Mouse (Mus musculus): ENCODE measurements around the gene Calcoco2. TPM values are rescaled to one million over a fixed set of nuclear protein-coding genes. Genes with fewer than 3 reads are reported as not detected.

The Calcoco2 gene
- polyA plus RNA-seq, 1 experiment from 2014 or later, result not detected

DNA sequence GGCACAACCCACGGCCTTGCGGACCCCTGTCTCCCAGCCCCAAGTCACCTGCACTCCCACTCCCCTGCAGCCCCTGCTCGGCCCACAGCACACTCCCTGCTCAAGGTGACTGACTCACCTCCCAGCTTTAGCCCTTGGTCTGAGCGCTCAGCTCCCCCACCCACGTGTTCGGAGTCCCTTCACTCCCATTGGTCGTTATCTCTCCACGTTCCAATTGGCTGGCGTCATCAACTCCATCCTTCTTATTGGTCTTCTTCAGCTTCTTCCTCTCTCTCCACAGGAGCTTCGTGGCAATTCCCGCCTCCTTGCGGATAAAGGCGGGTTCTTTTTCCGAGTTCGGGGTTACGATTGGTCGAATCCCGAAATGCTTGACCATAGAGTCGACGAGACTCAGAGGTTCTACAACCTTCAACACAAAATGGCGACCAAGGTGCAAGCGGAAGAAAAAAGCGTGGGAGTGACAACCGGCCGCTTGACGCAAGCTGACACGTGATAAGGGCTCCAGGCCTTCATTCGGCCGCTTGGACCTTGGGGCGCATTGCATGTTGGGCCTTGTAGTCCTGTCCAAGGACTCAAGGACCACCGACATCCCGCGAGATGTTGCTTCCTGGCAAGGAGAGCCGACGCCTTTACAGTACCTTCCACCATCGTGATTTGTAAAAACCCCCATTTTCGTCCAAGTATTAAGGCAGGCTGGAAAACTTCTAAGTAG lies 36.1 kb downstream of the Calcoco2 start, which contains the start of gene Atp5g1:
TSS of gene Atp5g1 (minus strand) at position 162 of the 712 bp plus-strand sequence.
- under 1% methylated on average over 37 of the region's 37 CpGs for WGBS
- Histone ChIP-seq H3K36me3 (ENCODE audit: control insufficient read depth, insufficient read depth, low read length) (no peaks in the 10 kb centered on the region; the same call in 1 of the 2 replicates), H3K27me3 (ENCODE audit: control insufficient read depth, insufficient read depth, low read length) (no peaks in the 10 kb centered on the region), H3K9me3 (ENCODE audit: control insufficient read depth, low read length) (no peaks in the 10 kb centered on the region), H3K4me1 (ENCODE audit: control insufficient read depth, insufficient read depth, low read length) (0 out of 2 replicates have a peak, but pooled peaks cover 4% of the 10 kb centered on the region), H3K9ac (ENCODE audit: low read length) (peak within 1 kb of the TSS; percentile 66), H3K4me3 (ENCODE audit: low read depth, low read length) (peak within 1 kb of the TSS; percentile 74), H3K27ac (replicated peaks; ENCODE audit: low read depth, low read length) (no peak within 1 kb of the TSS), H3K4me2 (ENCODE audit: low read depth, severe bottlenecking) (peak within 1 kb of the TSS; percentile 78)
- ATAC-seq (ENCODE audit: insufficient number of reproducible peaks, low FRiP score, low TSS enrichment, low read depth) (peak; percentile 98), DNase-seq (ENCODE audit: low spot score) (peak; percentile 97)

DNA sequence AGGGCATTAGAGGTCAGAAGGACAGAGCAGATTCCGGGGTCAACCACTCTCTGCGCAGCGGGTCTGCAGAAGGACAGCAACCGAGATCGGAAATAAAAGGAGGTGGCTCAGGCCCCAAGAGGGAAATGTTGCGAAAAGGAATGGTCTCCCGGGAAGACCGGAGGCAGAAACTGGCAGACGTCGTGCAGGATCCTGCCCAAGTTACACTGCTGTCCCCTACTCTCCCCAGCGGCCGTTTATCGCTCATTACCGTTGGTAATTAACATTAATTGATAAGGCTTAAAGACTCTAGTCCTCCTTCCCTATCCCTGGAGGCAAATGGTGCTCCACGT lies 36.6 kb downstream of the Calcoco2 start:
- Histone ChIP-seq H3K4me2 (ENCODE audit: low read depth, severe bottlenecking) (peak overlapping the region; percentile 78), H3K4me1 (ENCODE audit: control insufficient read depth, insufficient read depth, low read length) (0 out of 2 replicates have a peak, but pooled peaks cover 4% of the 10 kb centered on the region), H3K36me3 (ENCODE audit: control insufficient read depth, insufficient read depth, low read length) (no peaks in the 10 kb centered on the region; the same call in 1 of the 2 replicates), H3K4me3 (ENCODE audit: low read depth, low read length) (peak overlapping the region; percentile 74), H3K9ac (ENCODE audit: low read length) (peak overlapping the region; percentile 66), H3K9me3 (ENCODE audit: control insufficient read depth, low read length) (no peaks in the 10 kb centered on the region), H3K27ac (replicated peaks; ENCODE audit: low read depth, low read length) (no peak overlapping the region), H3K27me3 (ENCODE audit: control insufficient read depth, insufficient read depth, low read length) (no peaks in the 10 kb centered on the region)
- WGBS, result 0% methylated on average over 15 of the region's 15 CpGs
- ATAC-seq (ENCODE audit: insufficient number of reproducible peaks, low FRiP score, low TSS enrichment, low read depth) (no peak), DNase-seq (ENCODE audit: low spot score) (no peak)

DNA sequence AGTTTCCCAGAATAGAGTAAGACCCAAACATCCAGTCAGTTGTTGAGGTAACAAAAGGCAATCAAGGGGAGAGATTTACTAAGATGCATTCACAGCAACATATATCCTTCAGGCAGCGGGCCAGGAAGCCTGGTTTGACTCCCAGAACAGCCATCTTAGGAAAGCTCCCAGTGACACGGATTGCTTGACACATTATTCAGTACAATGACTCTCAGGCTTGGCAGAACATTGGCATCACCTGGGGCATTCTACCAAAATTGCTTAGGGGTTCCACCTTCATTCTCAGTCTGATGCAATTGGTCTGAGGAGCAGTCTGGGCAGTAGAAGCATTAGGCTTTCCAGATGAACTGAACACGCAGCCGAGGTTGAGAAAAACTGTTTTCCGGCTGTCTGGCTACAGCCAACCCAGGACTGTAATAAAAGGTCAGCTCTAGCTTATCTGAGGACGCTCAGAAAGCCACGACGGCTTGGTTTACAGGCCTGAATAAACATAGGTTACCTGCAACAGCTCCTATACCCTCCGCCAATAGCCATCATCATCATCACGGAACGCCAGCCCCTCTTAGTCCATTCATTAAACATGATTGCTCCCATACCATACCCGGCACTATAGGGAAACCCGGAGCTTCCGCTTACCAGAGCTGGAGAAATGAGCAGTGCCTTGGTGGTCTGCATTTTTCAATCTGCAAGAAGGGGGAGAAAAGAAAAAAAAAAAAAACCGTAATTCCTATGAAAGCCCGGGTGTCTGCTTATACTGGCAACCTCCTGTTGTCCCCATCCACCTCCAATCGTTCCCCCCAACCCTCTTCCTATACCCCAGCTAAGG lies 37.2 kb downstream of the Calcoco2 start:
- Histone ChIP-seq H3K9me3 (ENCODE audit: control insufficient read depth, low read length) (no peaks in the 10 kb centered on the region), H3K4me1 (ENCODE audit: control insufficient read depth, insufficient read depth, low read length) (0 out of 2 replicates have a peak, but pooled peaks cover 4% of the 10 kb centered on the region), H3K27me3 (ENCODE audit: control insufficient read depth, insufficient read depth, low read length) (no peaks in the 10 kb centered on the region), H3K36me3 (ENCODE audit: control insufficient read depth, insufficient read depth, low read length) (no peaks in the 10 kb centered on the region; the same call in 1 of the 2 replicates), H3K4me3 (ENCODE audit: low read depth, low read length) (peak overlapping the region; percentile 74), H3K4me2 (ENCODE audit: low read depth, severe bottlenecking) (peak overlapping the region; percentile 78), H3K9ac (ENCODE audit: low read length) (peak overlapping the region; percentile 66), H3K27ac (replicated peaks; ENCODE audit: low read depth, low read length) (no peak overlapping the region)
- 18% methylated on average over 17 of the region's 17 CpGs for WGBS
- ATAC-seq (ENCODE audit: insufficient number of reproducible peaks, low FRiP score, low TSS enrichment, low read depth) (no peak), DNase-seq (ENCODE audit: low spot score) (peak; percentile 21)

DNA sequence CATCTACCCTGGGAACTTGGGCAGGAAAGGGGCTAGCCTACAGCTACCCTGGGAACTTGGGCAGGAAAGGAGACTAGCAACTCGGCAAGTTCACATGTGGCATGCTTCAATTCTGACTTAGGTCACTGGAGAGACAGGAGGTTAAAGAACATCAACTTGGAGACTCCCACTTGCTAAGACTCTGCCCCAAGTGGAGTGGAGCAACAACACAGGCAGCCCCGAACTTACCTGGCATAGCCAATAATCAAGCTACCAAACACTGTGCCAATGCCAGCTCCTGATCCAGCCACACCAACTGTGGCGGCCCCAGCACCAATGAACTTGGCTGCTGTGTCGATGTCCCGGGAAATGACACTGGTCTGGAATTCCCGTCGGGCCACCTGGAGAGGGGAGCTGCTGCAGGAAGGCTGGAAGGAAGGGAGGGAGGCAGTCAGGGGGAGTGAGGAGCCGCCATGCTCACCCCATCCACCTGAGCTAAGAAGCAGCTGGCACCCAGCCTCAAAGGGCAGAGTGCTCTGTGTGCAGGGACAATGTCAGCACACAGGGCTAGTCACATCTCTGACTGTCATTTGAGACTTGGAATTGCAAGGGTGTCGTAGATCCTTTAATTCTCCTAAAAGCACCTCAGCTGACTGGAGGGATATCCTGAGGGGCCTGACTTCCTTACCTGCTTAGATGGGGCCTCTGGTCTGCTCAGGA lies 38.3 kb downstream of the Calcoco2 start:
- Histone ChIP-seq H3K9me3 (ENCODE audit: control insufficient read depth, low read length) (no peaks in the 10 kb centered on the region), H3K4me3 (ENCODE audit: low read depth, low read length) (no peak overlapping the region), H3K27me3 (ENCODE audit: control insufficient read depth, insufficient read depth, low read length) (no peaks in the 10 kb centered on the region), H3K4me2 (ENCODE audit: low read depth, severe bottlenecking) (no peak overlapping the region), H3K27ac (replicated peaks; ENCODE audit: low read depth, low read length) (no peak overlapping the region), H3K4me1 (ENCODE audit: control insufficient read depth, insufficient read depth, low read length) (0 out of 2 replicates have a peak, but pooled peaks cover 4% of the 10 kb centered on the region), H3K9ac (ENCODE audit: low read length) (no peak overlapping the region), H3K36me3 (ENCODE audit: control insufficient read depth, insufficient read depth, low read length) (no peaks in the 10 kb centered on the region; the same call in 1 of the 2 replicates)
- DNase-seq (ENCODE audit: low spot score), result no peak
- WGBS, result 83% methylated on average over 7 of the region's 9 CpGs
- ATAC-seq (ENCODE audit: insufficient number of reproducible peaks, low FRiP score, low TSS enrichment, low read depth), result no peak

DNA sequence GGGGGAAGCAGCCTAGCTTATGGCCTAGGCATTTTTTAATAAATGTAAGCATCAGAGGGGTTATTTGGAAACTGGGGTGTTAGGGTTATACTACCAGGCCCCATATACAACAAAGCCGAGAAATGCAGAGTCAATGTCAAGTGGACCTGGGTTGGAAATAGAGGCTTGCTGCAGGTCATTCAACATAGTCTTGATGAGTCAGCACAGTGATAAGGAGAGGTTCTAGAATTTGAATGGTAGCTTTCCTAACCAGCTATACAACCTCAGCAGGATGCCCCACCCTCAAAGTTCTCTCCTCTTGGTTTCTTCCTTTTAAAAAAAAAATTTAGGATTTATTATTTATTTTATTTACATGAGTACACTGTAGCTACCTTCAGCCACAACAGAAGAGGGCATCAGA lies 40.8 kb downstream of the Calcoco2 start:
- ATAC-seq (ENCODE audit: insufficient number of reproducible peaks, low FRiP score, low TSS enrichment, low read depth) (no peak), DNase-seq (ENCODE audit: low spot score) (no peak)
- Histone ChIP-seq H3K4me2 (ENCODE audit: low read depth, severe bottlenecking) (no peak overlapping the region), H3K27ac (replicated peaks; ENCODE audit: low read depth, low read length) (no peak overlapping the region), H3K36me3 (ENCODE audit: control insufficient read depth, insufficient read depth, low read length) (no peaks in the 10 kb centered on the region; the same call in 1 of the 2 replicates), H3K4me1 (ENCODE audit: control insufficient read depth, insufficient read depth, low read length) (0 out of 2 replicates have a peak, but pooled peaks cover 4% of the 10 kb centered on the region), H3K27me3 (ENCODE audit: control insufficient read depth, insufficient read depth, low read length) (no peaks in the 10 kb centered on the region), H3K9ac (ENCODE audit: low read length) (no peak overlapping the region), H3K4me3 (ENCODE audit: low read depth, low read length) (no peak overlapping the region), H3K9me3 (ENCODE audit: control insufficient read depth, low read length) (no peaks in the 10 kb centered on the region)
- 100% methylated on average over 1 of the region's 1 CpGs for WGBS

DNA sequence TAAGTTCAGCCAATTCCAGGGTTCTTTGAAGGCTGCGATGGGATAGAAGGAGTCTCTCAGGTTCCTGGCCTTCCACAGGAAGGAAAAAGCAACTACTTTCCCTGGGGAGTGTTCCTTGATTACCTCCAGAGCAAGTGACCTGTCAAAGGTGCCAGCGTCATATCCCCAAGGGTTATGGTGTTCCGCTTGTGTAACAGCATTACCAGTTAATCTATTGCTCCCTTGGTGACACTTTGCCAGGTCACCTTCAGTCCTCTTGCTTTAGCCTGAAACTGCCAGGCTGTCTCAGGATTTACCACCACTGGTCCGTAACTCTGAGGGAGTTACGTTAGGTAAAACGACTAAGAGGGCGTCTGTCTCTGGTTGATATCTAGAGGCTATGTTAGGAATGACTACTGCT lies 41.4 kb downstream of the Calcoco2 start:
- H3K9ac ChIP-seq (ENCODE audit: low read length), result no peak overlapping the region
- no peaks in the 10 kb centered on the region for H3K9me3 ChIP-seq (ENCODE audit: control insufficient read depth, low read length)
- no peaks in the 10 kb centered on the region; the same call in 1 of the 2 replicates for H3K36me3 ChIP-seq (ENCODE audit: control insufficient read depth, insufficient read depth, low read length)
- no peak for DNase-seq (ENCODE audit: low spot score)
- H3K4me3 ChIP-seq (ENCODE audit: low read depth, low read length), result no peak overlapping the region
- no peak overlapping the region for H3K27ac ChIP-seq (replicated peaks; ENCODE audit: low read depth, low read length)
- WGBS, result 88% methylated on average over 7 of the region's 7 CpGs
- ATAC-seq (ENCODE audit: insufficient number of reproducible peaks, low FRiP score, low TSS enrichment, low read depth), result no peak
- H3K4me1 ChIP-seq (ENCODE audit: control insufficient read depth, insufficient read depth, low read length), result 0 out of 2 replicates have a peak, but pooled peaks cover 4% of the 10 kb centered on the region
- no peak overlapping the region for H3K4me2 ChIP-seq (ENCODE audit: low read depth, severe bottlenecking)
- no peaks in the 10 kb centered on the region for H3K27me3 ChIP-seq (ENCODE audit: control insufficient read depth, insufficient read depth, low read length)

DNA sequence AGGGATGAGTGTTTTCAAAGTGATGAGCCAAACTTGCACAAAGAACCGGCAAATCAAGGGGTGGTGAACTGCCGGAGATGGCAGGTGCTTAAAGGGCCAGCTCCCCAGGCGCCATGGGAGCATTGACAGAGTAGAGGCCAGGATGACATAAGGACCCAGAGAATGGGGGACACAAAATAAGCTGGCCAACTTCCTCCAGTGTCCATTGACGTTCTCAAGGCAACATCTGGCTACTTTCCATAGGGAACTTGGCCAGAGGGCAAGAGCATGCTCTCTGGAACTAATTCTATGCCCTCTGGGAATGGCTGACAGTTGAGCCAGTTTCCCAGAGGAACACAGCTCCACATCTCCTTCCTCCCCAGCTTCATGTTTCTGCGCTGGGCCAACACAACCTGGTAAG lies 43.5 kb downstream of the Calcoco2 start:
- no peaks in the 10 kb centered on the region for H3K9me3 ChIP-seq (ENCODE audit: control insufficient read depth, low read length)
- H3K9ac ChIP-seq (ENCODE audit: low read length), result no peak overlapping the region
- peaks cover 8% of the 10 kb centered on the region for H3K4me1 ChIP-seq (ENCODE audit: control insufficient read depth, insufficient read depth, low read length)
- no peaks in the 10 kb centered on the region; the same call in 1 of the 2 replicates for H3K36me3 ChIP-seq (ENCODE audit: control insufficient read depth, insufficient read depth, low read length)
- no peak for DNase-seq (ENCODE audit: low spot score)
- no peak overlapping the region for H3K4me2 ChIP-seq (ENCODE audit: low read depth, severe bottlenecking)
- H3K4me3 ChIP-seq (ENCODE audit: low read depth, low read length), result no peak overlapping the region
- H3K27ac ChIP-seq (replicated peaks; ENCODE audit: low read depth, low read length), result no peak overlapping the region
- WGBS, result 72% methylated on average over 5 of the region's 5 CpGs
- H3K27me3 ChIP-seq (ENCODE audit: control insufficient read depth, insufficient read depth, low read length), result no peaks in the 10 kb centered on the region
- ATAC-seq (ENCODE audit: insufficient number of reproducible peaks, low FRiP score, low TSS enrichment, low read depth), result no peak
